Mouse (Mus musculus): Measurements from ENCODE around the gene Reg4. TPM values are rescaled to one million over a fixed set of nuclear protein-coding genes. Genes with fewer than 3 reads are reported as not detected.
A peak's percentile ranks its signal among the peaks of the same experiment; 100 is the strongest.

Reg4 gene
- total RNA-seq (2021): not detected

- no peak for DNase-seq
- intact Hi-C loops (cut with DNase I): no loop called here
Measured at GRCm38 (mm10) chr3:98221856-98222255, at the start of gene Reg4. TSS of gene Reg4 (plus strand) at chr3:98222156.

- DNase-seq: peak; percentile 34 to 38
- intact Hi-C loops (cut with DNase I): no loop called here
Measured at GRCm38 (mm10) chr3:98178340-98178739, 43.6 kb upstream of the Reg4 start.

GRCm38 (mm10) chr3:98180805-98181204, 41.2 kb upstream of the Reg4 start:
- peak; percentile 46 to 64 for DNase-seq
- intact Hi-C loops (cut with DNase I): loop anchor here (2.0 to 5.0 kb wide), 2 partner anchors 44 to 131 kb away; no protein-coding TSS in a partner anchor

- DNase-seq: no peak
- intact Hi-C loops (cut with DNase I): no loop called here
Measured at GRCm38 (mm10) chr3:98185163-98185714, 36.7 kb upstream of the Reg4 start.

- no peak for DNase-seq
- intact Hi-C loops (cut with DNase I): no loop called here
Measured at GRCm38 (mm10) chr3:98187777-98188176, 34.2 kb upstream of the Reg4 start.

- no peak for DNase-seq
- intact Hi-C loops (cut with DNase I): no loop called here
Measured at GRCm38 (mm10) chr3:98197711-98198532, 24.0 kb upstream of the Reg4 start.

GRCm38 (mm10) chr3:98199747-98200146, 22.2 kb upstream of the Reg4 start:
- DNase-seq: peak; percentile 51 to 54
- intact Hi-C loops (cut with DNase I): no loop called here

- DNase-seq: no peak
- intact Hi-C loops (cut with DNase I): no loop called here
Measured at GRCm38 (mm10) chr3:98203282-98203681, 18.7 kb upstream of the Reg4 start.

GRCm38 (mm10) chr3:98206977-98207376, 15.0 kb upstream of the Reg4 start:
- no peak for DNase-seq
- intact Hi-C loops (cut with DNase I): no loop called here

GRCm38 (mm10) chr3:98209161-98209560, 12.8 kb upstream of the Reg4 start:
- DNase-seq: no peak
- intact Hi-C loops (cut with DNase I): no loop called here

- no peak for DNase-seq
- intact Hi-C loops (cut with DNase I): no loop called here
Measured at GRCm38 (mm10) chr3:98210860-98211259, 11.1 kb upstream of the Reg4 start.

- intact Hi-C loops (cut with DNase I): no loop called here
- no peak for DNase-seq
Measured at GRCm38 (mm10) chr3:98211301-98212081, 10.5 kb upstream of the Reg4 start.

- intact Hi-C loops (cut with DNase I): no loop called here
Measured at GRCm38 (mm10) chr3:98216296-98216695, 5.7 kb upstream of the Reg4 start.

GRCm38 (mm10) chr3:98223263-98223662, 1.3 kb downstream of the Reg4 start:
- DNase-seq: no peak
- intact Hi-C loops (cut with DNase I): no loop called here

More at GRCm38 (mm10) chr3:98216296-98216695, 5.7 kb upstream of the Reg4 start:
- DNase-seq: no peak

GRCm38 (mm10) chr3:98223783-98224580, 2.0 kb downstream of the Reg4 start:
- peak; percentile 78 to 84 for DNase-seq
- intact Hi-C loops (cut with DNase I): loop anchor here (1.0 to 2.0 kb wide), 2 partner anchors 43 to 295 kb away; no protein-coding TSS in a partner anchor

- intact Hi-C loops (cut with DNase I): loop anchor here (1.0 to 5.0 kb wide), 4 partner anchors 44 to 296 kb away; no protein-coding TSS in a partner anchor
- no peak for DNase-seq
Measured at GRCm38 (mm10) chr3:98224975-98225374, 3.0 kb downstream of the Reg4 start.

- DNase-seq: peak; percentile 14 to 16
- intact Hi-C loops (cut with DNase I): loop anchor here (2.0 to 5.0 kb wide), 3 partner anchors 45 to 217 kb away; no protein-coding TSS in a partner anchor
Measured at GRCm38 (mm10) chr3:98225746-98226145, 3.8 kb downstream of the Reg4 start.

- peak; percentile 83 to 88 for DNase-seq
- intact Hi-C loops (cut with DNase I): loop anchor here (5.0 kb wide), 2 partner anchors 85 to 215 kb away; no protein-coding TSS in a partner anchor
Measured at GRCm38 (mm10) chr3:98226988-98227610, 5.1 kb downstream of the Reg4 start.

GRCm38 (mm10) chr3:98227763-98228162, 5.8 kb downstream of the Reg4 start:
- no peak for DNase-seq
- intact Hi-C loops (cut with DNase I): loop anchor here (5.0 kb wide), 2 partner anchors 85 to 215 kb away; no protein-coding TSS in a partner anchor

GRCm38 (mm10) chr3:98229943-98230342, 8.0 kb downstream of the Reg4 start:
- DNase-seq: no peak
- intact Hi-C loops (cut with DNase I): loop anchor here (5.0 kb wide), 2 partner anchors 82 to 212 kb away; no protein-coding TSS in a partner anchor

All from heart, postnatal 10 days (tissue).